In genomic region chr9:80258396-80258795, GRCm38 (mm10) we compare ENCODE assay signal across 9 mouse cellular contexts.
DNase-seq lines count a peak whose midpoint lies in the region; ATAC-seq and TF ChIP-seq lines count a peak whose summit lies in the region.
"Had no signal": no experiment of that assay in that cellular context is flagged by ENCODE, and none has a peak within 500 bp of the region (broad histone marks: within the 10 kb centered on the region; RNA-seq: fewer than 3 reads in every experiment).

No protein-coding gene starts in this region.

- no peaks in the 10 kb centered on the region for H3K27me3 ChIP-seq in lung, embryonic 14.5 days (ENCODE audit: insufficient read depth, low read length)
- no peaks in the 10 kb centered on the region for H3K27me3 ChIP-seq in intestine, embryonic 15.5 days (replicated peaks)
- H3K27me3 ChIP-seq in forebrain, embryonic 12.5 days: no peaks in the 10 kb centered on the region
- H3K27me3 ChIP-seq: hindbrain, embryonic 15.5 days had no signal

- TF ChIP-seq POLR2A in lung, adult 2 months (IDR thresholded peaks at IDR 0.05; ENCODE audit: borderline replicate concordance, extremely low read depth, low read depth, low read length): no peak

- H3K9me3 ChIP-seq in lung, embryonic 14.5 days (ENCODE audit: low read depth, low read length): no peaks in the 10 kb centered on the region
- no peaks in the 10 kb centered on the region for H3K9me3 ChIP-seq in intestine, embryonic 15.5 days
- H3K9me3 ChIP-seq in forebrain, embryonic 12.5 days: no peaks in the 10 kb centered on the region
- H3K9me3 ChIP-seq: hindbrain, embryonic 15.5 days had no signal

- no peak overlapping the region for H3K4me2 ChIP-seq in lung, embryonic 14.5 days
- no peak overlapping the region for H3K4me2 ChIP-seq in intestine, embryonic 15.5 days (replicated peaks)
- H3K4me2 ChIP-seq in forebrain, embryonic 12.5 days: no peak overlapping the region
- H3K4me2 ChIP-seq: hindbrain, embryonic 15.5 days had no signal

- H3K4me1 ChIP-seq in lung, embryonic 14.5 days (ENCODE audit: insufficient read depth): no peaks in the 10 kb centered on the region
- no peaks in the 10 kb centered on the region; the same call in 1 of the 2 replicates for H3K4me1 ChIP-seq in lung, adult 2 months (ENCODE audit: control insufficient read depth, insufficient read depth, low read length)
- no peaks in the 10 kb centered on the region for H3K4me1 ChIP-seq in intestine, embryonic 15.5 days (replicated peaks)
- no peaks in the 10 kb centered on the region for H3K4me1 ChIP-seq in forebrain, embryonic 12.5 days
- H3K4me1 ChIP-seq: hindbrain, embryonic 15.5 days had no signal

- 42% methylated on average over 6 of the region's 6 CpGs for WGBS in lung, embryonic 14.5 days
- WGBS in lung, adult 2 months: 49% methylated on average over 6 of the region's 6 CpGs
- WGBS in intestine, embryonic 15.5 days: 46% methylated on average over 6 of the region's 6 CpGs
- WGBS in forebrain, embryonic 12.5 days: 70% methylated on average over 6 of the region's 6 CpGs

- ATAC-seq in lung, embryonic 14.5 days (ENCODE audit: insufficient read depth): peak; percentile 84
- 0 out of 2 replicates have a peak, but pooled peaks have one; percentile 39 for ATAC-seq in intestine, embryonic 15.5 days
- no peak for ATAC-seq in forebrain, embryonic 12.5 days (ENCODE audit: low FRiP score)

- peak; percentile 81 for DNase-seq in lung, embryonic 14.5 days
- no peak for DNase-seq in lung, adult 2 months
- DNase-seq in lung, postnatal 14 days: peak; percentile 29
- DNase-seq in thymus, postnatal 36 days: peak; percentile 46 to 53
- DNase-seq in left cerebral cortex, adult 9 months (ENCODE audit: low spot score in 2 of 2): no peak
- no peak for DNase-seq in cerebellum, postnatal 14 days

- H3K4me3 ChIP-seq in lung, embryonic 14.5 days (ENCODE audit: low read depth, low read length): no peak overlapping the region
- H3K4me3 ChIP-seq in lung, adult 2 months (replicated peaks; ENCODE audit: extremely low read depth, low read depth, low read length): no peak overlapping the region
- no peak overlapping the region for H3K4me3 ChIP-seq in intestine, embryonic 15.5 days (replicated peaks)
- no peak overlapping the region for H3K4me3 ChIP-seq in forebrain, embryonic 12.5 days (replicated peaks)
- H3K4me3 ChIP-seq: hindbrain, embryonic 15.5 days had no signal

- no peak overlapping the region for H3K9ac ChIP-seq in lung, embryonic 14.5 days
- H3K9ac ChIP-seq in intestine, embryonic 15.5 days: no peak overlapping the region
- no peak overlapping the region for H3K9ac ChIP-seq in forebrain, embryonic 12.5 days
- H3K9ac ChIP-seq: hindbrain, embryonic 15.5 days had no signal

- peak; percentile 35 for TF ChIP-seq CTCF in lung, embryonic 14.5 days (IDR thresholded peaks at IDR 0.05; ENCODE audit: low read depth)
- TF ChIP-seq CTCF in lung, adult 2 months (IDR thresholded peaks at IDR 0.05; ENCODE audit: insufficient read depth, low read length): no peak

- no peak overlapping the region for H3K27ac ChIP-seq in lung, embryonic 14.5 days (ENCODE audit: low read depth)
- no peak overlapping the region for H3K27ac ChIP-seq in intestine, embryonic 15.5 days
- H3K27ac ChIP-seq in forebrain, embryonic 12.5 days: no peak overlapping the region
- H3K27ac ChIP-seq: hindbrain, embryonic 15.5 days had no signal

- H3K36me3 ChIP-seq in lung, embryonic 14.5 days (ENCODE audit: insufficient read depth): no peaks in the 10 kb centered on the region
- H3K36me3 ChIP-seq in intestine, embryonic 15.5 days: no peaks in the 10 kb centered on the region
- H3K36me3 ChIP-seq in forebrain, embryonic 12.5 days (replicated peaks): no peaks in the 10 kb centered on the region
- H3K36me3 ChIP-seq: hindbrain, embryonic 15.5 days had no signal

Comparison
In these comparisons a context has a peak if more than half of its experiments do, and no peak if none do; other contexts are left out.
1. DNase-seq: peak in lung, embryonic 14.5 days (single experiment), lung, postnatal 14 days (single experiment) and thymus, postnatal 36 days (2 of 2); none in lung, adult 2 months (single experiment), left cerebral cortex, adult 9 months (0 of 2) and cerebellum, postnatal 14 days (0 of 2).